Mouse (Mus musculus) Patski (cell line): ENCODE measurements at regions not wholly inside any gene's neighbourhood (a gene's known extent, or its start where the extent isn't known, plus 50 kb on each side); places are given as distances from the start of the nearest gene placed in this dataset.

Source experiments
- ATAC-seq: fragments of 100-300 bp; one replicate; pipeline ENCODE4 v1.8.0; 2021
- CTCF ChIA-PET: fragments of 350-600 bp; sonication (Branson Sonifier 250); formaldehyde crosslinking; loops from one replicate; lab custom pipeline; 2022; ENCODE audit warnings: inconsistent platforms; lab: Charles Lee
- POLR2A ChIA-PET: fragments of 350-600 bp; sonication (Branson Sonifier 250); formaldehyde crosslinking; loops from one replicate; lab custom pipeline; 2022; ENCODE audit warnings: antibody characterized with exemption, inconsistent platforms; lab: Charles Lee
- DNase-seq: peaks from one replicate; pipeline ENCODE4 v3.0.0-alpha.2; 2011; ENCODE audit warnings: low read depth, low spot score
- H3K27me3 ChIP-seq: fragments of 371-371 bp; one replicate; pipeline ENCODE4 v1.5.1; 2021
- CTCF ChIP-seq: fragments of 100-300 bp; IDR thresholded peaks from one replicate; pipeline ENCODE4 v1.5.1; 2021
- in situ Hi-C: fragments of 300-500 bp; cut with MboI; formaldehyde crosslinking; loops from 3 replicates; pipeline ENCODE4 v1.11.1; 2018; ENCODE audit warnings: low pct_unique_long_range_greater_than_20kb, mixed read lengths

DNA sequence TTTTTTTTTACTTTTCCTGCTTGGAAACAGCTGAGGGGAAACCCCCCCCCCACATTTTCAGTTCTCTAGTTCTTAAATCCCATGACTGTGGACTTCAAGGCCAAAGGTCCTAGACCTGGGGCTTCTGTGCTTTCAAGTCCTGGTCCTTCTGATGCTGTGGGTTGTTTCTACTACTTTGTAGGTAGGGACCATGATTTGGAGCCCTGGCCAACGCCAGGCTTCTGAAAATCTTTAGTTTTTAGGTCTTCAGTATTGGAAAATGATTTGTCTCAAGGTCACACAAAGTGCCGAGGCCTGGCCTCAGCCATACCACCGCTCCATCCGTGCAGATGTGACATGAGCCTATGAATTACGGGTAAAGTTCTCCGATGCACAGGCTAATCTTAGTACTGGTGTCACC, 70.8 kb upstream of the Map4k3 start:
- CTCF ChIA-PET, result interaction anchor here (0.7 to 1.8 kb wide), 2 partner anchors 13 to 14 kb away, joined by 3 to 4 read pairs; no protein-coding TSS in a partner anchor
- no peaks in the 10 kb centered on the region for H3K27me3 ChIP-seq
- in situ Hi-C loops, result loop anchor here (5.0 kb wide), 1 partner anchor 93 kb away; no protein-coding TSS in a partner anchor
- no peak for TF ChIP-seq CTCF
- ATAC-seq (no peak), DNase-seq (no peak)
- POLR2A ChIA-PET, result no interaction called here

DNA sequence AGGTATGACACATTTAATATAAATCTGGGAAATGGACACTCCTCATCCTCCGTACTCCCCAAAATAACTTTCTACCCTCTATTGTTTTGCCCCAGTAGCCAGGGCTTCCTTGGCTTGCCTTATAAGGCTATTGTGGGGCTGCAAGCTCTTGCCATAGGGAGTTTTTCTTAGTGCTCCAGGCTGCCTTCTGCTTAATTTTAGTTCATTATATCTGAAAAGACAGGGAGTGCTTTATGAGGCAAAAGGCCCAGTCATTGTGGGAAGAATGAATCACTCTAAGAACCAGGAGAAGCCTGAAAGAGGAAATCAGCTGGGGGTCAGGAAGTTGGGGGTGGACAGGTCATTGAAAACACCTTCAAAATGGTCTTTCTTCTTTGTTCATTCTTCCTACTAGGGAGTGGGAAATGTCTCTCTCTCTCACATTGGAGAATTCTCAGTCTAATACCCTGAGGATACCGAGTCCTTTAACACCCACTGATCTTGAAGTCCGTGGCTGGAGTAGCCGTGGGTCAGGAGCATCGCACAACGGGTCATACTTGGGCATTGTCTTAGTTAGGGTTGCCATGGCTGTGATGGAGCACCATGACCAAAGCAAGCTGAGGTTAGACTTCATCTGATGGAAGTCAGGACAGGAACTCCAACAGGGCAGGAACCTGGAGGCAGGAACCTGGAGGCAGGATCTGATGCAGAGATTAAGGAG, 70.1 kb upstream of the Map4k3 start:
- CTCF ChIA-PET, result interaction anchor here (0.7 to 2.0 kb wide), 4 partner anchors 13 to 184 kb away, joined by 3 to 9 read pairs (median 4); no protein-coding TSS in a partner anchor
- H3K27me3 ChIP-seq, result no peaks in the 10 kb centered on the region
- DNase-seq, result peak; percentile 65
- no peak for TF ChIP-seq CTCF
- POLR2A ChIA-PET, result interaction anchor here (1.0 to 1.2 kb wide), 2 partner anchors 14 to 35 kb away, joined by 3 to 6 read pairs; no protein-coding TSS in a partner anchor
- peak; percentile 54 for ATAC-seq
- in situ Hi-C loops, result loop anchor here (5.0 kb wide), 1 partner anchor 94 kb away; no protein-coding TSS in a partner anchor

DNA sequence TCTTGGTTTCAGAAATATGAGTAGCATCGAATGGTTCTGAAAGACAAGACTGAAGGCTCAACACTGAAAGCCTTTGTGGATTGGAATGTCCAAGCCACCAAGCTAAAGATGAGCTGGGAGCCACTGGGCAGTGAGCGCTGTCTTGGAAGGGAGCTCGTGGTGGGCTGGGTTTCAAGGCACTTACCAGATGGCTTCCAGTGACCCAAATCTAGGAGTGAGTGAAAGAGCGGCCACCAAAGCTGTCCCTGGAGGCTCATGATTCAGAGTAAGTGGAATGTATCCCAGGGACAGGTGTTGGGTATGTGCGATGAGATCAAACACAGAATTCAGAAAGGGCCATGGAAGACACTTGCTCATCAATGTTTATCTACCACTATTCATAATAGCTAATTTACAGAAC, 68.5 kb upstream of the Map4k3 start:
- ChIA-PET CTCF (interaction anchor here (1.2 to 3.8 kb wide), 5 partner anchors 12 to 198 kb away, joined by 3 to 13 read pairs (median 3); no protein-coding TSS in a partner anchor), POLR2A (interaction anchor here (1.0 to 1.6 kb wide), 3 partner anchors 11 to 90 kb away, joined by 3 to 4 read pairs (median 3); no protein-coding TSS in a partner anchor)
- in situ Hi-C loops, result loop anchor here (5.0 kb wide), 1 partner anchor 96 kb away; no protein-coding TSS in a partner anchor
- ATAC-seq, result no peak
- DNase-seq, result no peak
- H3K27me3 ChIP-seq, result no peaks in the 10 kb centered on the region
- no peak for TF ChIP-seq CTCF

DNA sequence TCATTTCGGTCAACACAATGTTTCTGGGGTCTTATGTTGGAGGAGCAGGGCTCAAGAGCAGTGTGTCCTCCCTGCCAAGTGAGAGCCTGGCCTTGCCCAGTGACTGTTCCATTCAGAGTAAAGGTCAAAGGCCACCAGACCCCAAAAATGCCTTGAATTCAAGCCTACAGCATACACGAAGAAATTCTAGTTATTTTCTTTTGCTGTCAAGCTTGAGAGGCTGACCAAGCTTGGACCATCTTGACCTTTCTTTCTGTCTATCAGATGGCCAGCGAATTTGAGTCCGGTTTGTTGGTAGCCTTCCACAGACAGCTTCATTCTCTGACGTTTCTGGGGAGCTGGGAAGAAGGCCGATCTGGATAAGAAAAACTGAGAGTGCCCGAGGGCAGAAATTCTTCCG, 68.1 kb upstream of the Map4k3 start:
- DNase-seq, result no peak
- POLR2A ChIA-PET, result interaction anchor here (1.0 to 1.6 kb wide), 5 partner anchors 8 to 213 kb away, joined by 3 to 4 read pairs (median 3); no protein-coding TSS in a partner anchor
- H3K27me3 ChIP-seq, result no peaks in the 10 kb centered on the region
- CTCF ChIA-PET, result interaction anchor here (1.2 to 3.8 kb wide), 6 partner anchors 11 to 198 kb away, joined by 3 to 13 read pairs (median 4); no protein-coding TSS in a partner anchor
- no peak for TF ChIP-seq CTCF
- in situ Hi-C loops, result loop anchor here (5.0 kb wide), 1 partner anchor 96 kb away; no protein-coding TSS in a partner anchor
- no peak for ATAC-seq

DNA sequence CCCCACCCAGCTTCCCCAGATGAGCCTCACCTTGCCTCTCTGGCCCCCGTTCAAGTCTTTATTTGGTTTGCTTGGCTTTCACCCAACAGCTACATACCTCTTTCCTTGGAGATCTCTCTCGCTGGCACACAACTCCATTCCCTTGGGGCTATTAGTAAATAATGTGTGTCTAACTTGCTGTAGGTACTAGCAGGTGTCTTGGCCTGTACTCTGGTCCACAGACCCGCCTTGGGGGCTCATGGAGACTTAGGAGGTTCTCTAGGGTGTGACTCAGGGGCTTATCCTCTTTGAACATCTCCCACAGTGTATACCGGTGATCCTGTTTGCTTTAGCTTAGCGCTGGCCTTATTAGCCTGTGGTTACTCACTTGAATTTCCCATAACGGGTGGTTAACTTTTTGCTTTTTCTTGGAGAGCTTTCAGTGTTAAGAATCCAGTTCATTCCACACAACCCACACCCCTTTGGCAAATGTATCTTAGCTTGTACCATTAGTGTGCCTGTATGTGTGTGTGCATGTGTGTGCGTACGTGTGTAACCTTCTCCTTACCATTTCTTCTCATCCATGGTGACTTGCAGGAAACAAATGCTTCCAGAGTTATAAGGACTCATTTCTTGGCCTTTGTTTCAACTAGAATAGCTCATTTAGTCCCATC, 67.3 kb upstream of the Map4k3 start:
- ChIA-PET POLR2A (interaction anchor here (1.0 to 1.6 kb wide), 4 partner anchors 8 to 214 kb away, joined by 3 to 4 read pairs (median 3); no protein-coding TSS in a partner anchor), CTCF (interaction anchor here (1.3 to 3.8 kb wide), 5 partner anchors 10 to 96 kb away, joined by 3 to 13 read pairs (median 5); no protein-coding TSS in a partner anchor)
- peak; percentile 88 for DNase-seq
- H3K27me3 ChIP-seq, result no peaks in the 10 kb centered on the region
- TF ChIP-seq CTCF, result no peak
- ATAC-seq, result peak; percentile 88
- in situ Hi-C loops, result loop anchor here (5.0 kb wide), 1 partner anchor 97 kb away; no protein-coding TSS in a partner anchor

DNA sequence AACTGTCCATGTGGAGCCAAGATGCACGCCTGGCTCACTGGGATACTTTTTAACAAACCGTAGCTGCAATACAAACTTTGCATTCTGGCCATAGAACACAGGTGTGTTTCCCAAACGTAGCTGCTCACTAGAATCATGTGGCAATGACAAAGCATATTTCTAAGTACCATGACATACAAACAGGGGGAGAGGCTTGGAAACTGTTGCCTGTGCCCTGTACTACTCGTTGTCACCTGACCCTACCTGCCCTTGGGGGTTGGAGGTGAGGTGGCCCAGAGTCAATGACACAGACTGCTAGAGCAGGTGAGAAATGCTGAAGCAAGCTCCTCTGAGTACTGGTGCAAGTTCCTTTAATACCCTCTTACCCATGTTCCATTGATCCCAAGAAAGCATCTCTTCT, 64.3 kb upstream of the Map4k3 start:
- no peak for DNase-seq
- no peak for ATAC-seq
- no peaks in the 10 kb centered on the region for H3K27me3 ChIP-seq
- ChIA-PET POLR2A (interaction anchor here (0.9 kb wide), 1 partner anchor 100 kb away, joined by 4 read pairs; no protein-coding TSS in a partner anchor), CTCF (interaction anchor here (1.2 to 1.4 kb wide), 3 partner anchors 20 to 190 kb away, joined by 3 to 6 read pairs (median 3); no protein-coding TSS in a partner anchor)
- no peak for TF ChIP-seq CTCF
- in situ Hi-C loops, result no loop called here

DNA sequence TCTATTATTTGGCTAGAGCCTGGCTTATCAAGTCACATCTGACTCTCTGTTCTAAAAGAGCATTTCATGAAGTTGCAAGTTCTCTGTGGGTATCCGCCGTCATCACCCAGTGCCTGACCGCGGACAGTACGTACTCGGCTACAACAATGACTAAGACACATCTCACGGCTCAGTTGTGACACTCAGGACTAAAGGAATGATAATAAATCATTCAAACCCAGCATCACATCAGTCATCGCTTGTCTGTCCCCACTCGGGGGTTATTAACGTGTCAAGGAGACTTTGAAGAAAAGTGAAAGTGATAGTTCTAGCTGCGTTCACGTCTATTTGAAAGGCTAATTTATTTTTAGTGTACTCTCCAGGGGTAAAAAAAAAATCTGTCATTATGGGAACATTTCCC, 61.4 kb upstream of the Map4k3 start:
- H3K27me3 ChIP-seq, result no peaks in the 10 kb centered on the region
- ChIA-PET CTCF (no interaction called here), POLR2A (no interaction called here)
- DNase-seq, result no peak
- ATAC-seq, result no peak
- in situ Hi-C loops, result no loop called here
- no peak for TF ChIP-seq CTCF

DNA sequence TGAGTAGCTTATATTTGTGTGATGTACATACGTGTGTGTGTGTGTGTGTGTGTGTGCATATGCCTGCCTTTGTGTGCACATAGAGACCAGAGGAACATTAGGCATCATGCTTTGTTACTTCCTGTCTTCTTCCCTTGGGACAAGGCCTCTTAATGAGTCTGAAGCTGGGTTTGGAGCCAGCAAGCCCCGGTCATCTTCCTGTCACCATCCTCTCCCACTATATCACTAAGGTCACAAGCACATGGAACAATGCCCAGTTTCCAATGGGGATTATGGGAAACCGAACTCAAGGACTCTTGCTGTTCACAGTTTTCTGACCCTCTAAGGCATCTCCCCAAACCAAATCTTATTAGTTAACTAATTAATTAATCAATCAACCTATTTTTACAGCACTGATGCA, 60.7 kb upstream of the Map4k3 start:
- ChIA-PET CTCF (no interaction called here), POLR2A (no interaction called here)
- ATAC-seq, result no peak
- no peak for DNase-seq
- in situ Hi-C loops, result no loop called here
- H3K27me3 ChIP-seq, result no peaks in the 10 kb centered on the region
- no peak for TF ChIP-seq CTCF

DNA sequence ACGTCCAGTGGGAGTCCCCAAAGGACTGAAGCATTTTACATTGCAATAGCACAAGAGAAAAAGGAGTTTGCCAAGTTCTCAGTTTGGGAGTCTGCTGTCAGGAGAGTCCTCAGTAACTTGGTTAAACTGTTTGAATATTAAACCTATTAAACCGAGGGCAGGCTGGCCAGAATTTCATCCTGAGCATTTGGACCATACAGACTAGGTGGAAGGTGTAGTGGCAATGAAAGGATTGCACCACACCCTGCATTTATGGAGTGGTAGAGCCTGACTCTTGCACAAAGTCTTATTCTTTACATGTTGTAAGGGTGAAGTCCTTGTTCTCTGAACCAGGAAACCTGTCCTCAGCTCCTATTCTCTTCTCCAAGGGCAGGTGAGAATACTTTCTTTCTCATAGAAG, 58.6 kb upstream of the Map4k3 start:
- ATAC-seq (peak; percentile 61), DNase-seq (no peak)
- ChIA-PET CTCF (interaction anchor here (0.7 to 1.5 kb wide), 3 partner anchors 15 to 228 kb away, joined by 3 to 6 read pairs (median 3); no protein-coding TSS in a partner anchor), POLR2A (interaction anchor here (0.5 kb wide), 1 partner anchor 25 kb away, joined by 7 read pairs; no protein-coding TSS in a partner anchor)
- in situ Hi-C loops, result no loop called here
- TF ChIP-seq CTCF, result peak; percentile 24
- no peaks in the 10 kb centered on the region for H3K27me3 ChIP-seq
